Mouse (Mus musculus) stomach, postnatal 0 days (tissue): Measurements from ENCODE around the gene Crk. TPM values are rescaled to one million over a fixed set of nuclear protein-coding genes. Genes with fewer than 3 reads are reported as not detected.
A peak's percentile ranks its signal among the peaks of the same experiment; 100 is the strongest.
"Not testable (repeated sequence)": the region's sequence is repeated elsewhere in the genome, so short reads cannot be mapped to it uniquely, and the experiment has no call there.

ENCODE experiments used
- ATAC-seq: fragments of 200-750 bp; cut with Nextera tagmentation; 2 replicates; pipeline ENCODE4 v1.8.0; 2017; ENCODE audit not compliant: low FRiP score, low TSS enrichment
- DNase-seq: peaks from one replicate; pipeline ENCODE4 v3.0.0-alpha.2; 2016; ENCODE audit warnings: low spot score
- H3K27ac ChIP-seq: fragments of 300-500 bp; sonication (generic); replicated peaks from 2 replicates; pipeline ENCODE4 v1.5.1; 2014; ENCODE audit warnings: mild to moderate bottlenecking, control low read depth
- H3K27me3 ChIP-seq: fragments of 300-500 bp; sonication (generic); 2 replicates; pipeline ENCODE4 v1.6.1; 2014; ENCODE audit warnings: low read length; ENCODE audit not compliant: control insufficient read depth, insufficient read depth
- H3K36me3 ChIP-seq: fragments of 300-500 bp; sonication (generic); 2 replicates; pipeline ENCODE4 v1.6.1; 2014; ENCODE audit warnings: low read length, mixed read lengths; ENCODE audit not compliant: control insufficient read depth, insufficient read depth
- H3K4me1 ChIP-seq: fragments of 300-500 bp; sonication (generic); replicated peaks from 2 replicates; pipeline ENCODE4 v1.6.1; 2014; ENCODE audit warnings: antibody characterized with exemption; ENCODE audit not compliant: control insufficient read depth, insufficient read depth
- H3K4me2 ChIP-seq: fragments of 300-500 bp; sonication (generic); replicated peaks from 2 replicates; pipeline ENCODE4 v1.6.1; 2014; ENCODE audit warnings: low read depth, mild to moderate bottlenecking, control low read depth, moderate library complexity
- H3K4me3 ChIP-seq: fragments of 300-500 bp; sonication (generic); 2 replicates; pipeline ENCODE4 v1.5.1; 2014; ENCODE audit warnings: low read depth, low read length, control low read depth
- H3K9ac ChIP-seq: fragments of 300-500 bp; sonication (generic); 2 replicates; pipeline ENCODE4 v1.6.1; 2014; ENCODE audit warnings: mild to moderate bottlenecking, low read length, control low read depth, mixed read lengths
- H3K9me3 ChIP-seq: fragments of 300-500 bp; sonication (generic); 2 replicates; pipeline ENCODE4 v1.6.1; 2016; ENCODE audit warnings: low read length; ENCODE audit not compliant: control insufficient read depth
- CTCF ChIP-seq: IDR thresholded peaks from 2 replicates; pipeline ENCODE4 v1.5.1; 2016; ENCODE audit warnings: antibody characterized with exemption, low read depth, mild to moderate bottlenecking, moderate library complexity
- EP300 ChIP-seq: optimal IDR thresholded peaks from 2 replicates; pipeline ENCODE3; 2016; ENCODE audit warnings: antibody characterized with exemption
- WGBS: fragments of 180-500 bp; shearing (Covaris S2); extraction: QIAGEN DNeasy Blood & Tissue Kit; methylation state at CpG from one replicate; pipeline ENCODE4 v1.1.7; 2014; 5-methylcytosine and 5-hydroxymethylcytosine counted together
- polyA plus RNA-seq: library from polyadenylated mRNA; unstranded; fragments of >200 nt; fragmentation: Nextera tagmentation; extraction: Ambion mirVana; gene quantifications from 2 replicates; pipeline ENCODE4 v1.2.1, GENCODE M21; 2015

Gene Crk
- polyA plus RNA-seq, 1 experiment from 2014 or later, result 68.8 TPM

DNA sequence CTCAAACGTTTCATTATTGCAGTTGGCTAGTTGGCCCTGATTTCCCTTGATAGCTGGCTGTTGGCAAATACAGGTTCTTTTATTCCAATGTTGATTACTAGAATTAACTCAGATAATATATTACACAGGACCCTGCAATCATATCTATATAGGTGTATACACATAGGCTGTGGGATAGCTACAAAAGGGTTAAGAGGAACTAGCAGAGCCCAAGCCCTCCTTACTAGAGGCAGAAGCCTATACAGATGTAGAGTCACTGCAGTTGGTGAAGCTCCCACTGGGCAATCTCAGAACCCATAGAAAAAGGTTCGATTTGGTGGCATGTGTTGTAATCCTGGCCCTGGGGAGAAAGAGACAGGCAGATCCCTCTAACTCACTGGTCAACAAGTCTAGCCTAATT lies 48.1 kb downstream of the Crk start:
- Histone ChIP-seq H3K9ac (no peak overlapping the region), H3K4me3 (no peak overlapping the region), H3K4me1 (no peaks in the 10 kb centered on the region; the same call in 1 of the 2 replicates), H3K27me3 (no peaks in the 10 kb centered on the region), H3K27ac (no peak overlapping the region), H3K9me3 (no peaks in the 10 kb centered on the region), H3K4me2 (no peak overlapping the region), H3K36me3 (no peaks in the 10 kb centered on the region)
- ATAC-seq (no peak), DNase-seq (no peak)
- 59% methylated on average over 2 of the region's 2 CpGs for WGBS
- TF ChIP-seq CTCF (no peak), EP300 (no peak)

DNA sequence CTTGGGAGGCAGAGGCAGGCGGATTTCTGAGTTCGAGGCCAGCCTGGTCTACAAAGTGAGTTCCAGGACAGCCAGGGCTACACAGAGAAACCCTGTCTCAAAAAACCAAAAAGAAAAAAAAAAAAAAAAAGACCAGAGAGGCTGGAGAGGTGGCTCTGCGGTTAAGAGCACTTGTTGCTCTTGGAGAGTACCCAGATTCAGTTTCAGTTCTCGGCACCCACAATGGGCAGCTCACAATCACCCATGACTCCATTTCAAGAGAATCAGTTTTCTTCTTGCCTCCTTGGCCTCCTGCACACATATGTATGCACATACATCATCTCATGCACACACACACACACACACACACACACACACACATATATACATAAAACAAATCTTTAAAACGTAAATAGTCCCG lies 48.6 kb downstream of the Crk start:
- H3K27ac ChIP-seq, H3K4me1 ChIP-seq, H3K4me3 ChIP-seq, H3K9ac ChIP-seq, H3K36me3 ChIP-seq, H3K9me3 ChIP-seq, H3K4me2 ChIP-seq, H3K27me3 ChIP-seq, DNase-seq, ATAC-seq: not testable (repeated sequence)
- WGBS, result 87% methylated on average over 6 of the region's 6 CpGs

DNA sequence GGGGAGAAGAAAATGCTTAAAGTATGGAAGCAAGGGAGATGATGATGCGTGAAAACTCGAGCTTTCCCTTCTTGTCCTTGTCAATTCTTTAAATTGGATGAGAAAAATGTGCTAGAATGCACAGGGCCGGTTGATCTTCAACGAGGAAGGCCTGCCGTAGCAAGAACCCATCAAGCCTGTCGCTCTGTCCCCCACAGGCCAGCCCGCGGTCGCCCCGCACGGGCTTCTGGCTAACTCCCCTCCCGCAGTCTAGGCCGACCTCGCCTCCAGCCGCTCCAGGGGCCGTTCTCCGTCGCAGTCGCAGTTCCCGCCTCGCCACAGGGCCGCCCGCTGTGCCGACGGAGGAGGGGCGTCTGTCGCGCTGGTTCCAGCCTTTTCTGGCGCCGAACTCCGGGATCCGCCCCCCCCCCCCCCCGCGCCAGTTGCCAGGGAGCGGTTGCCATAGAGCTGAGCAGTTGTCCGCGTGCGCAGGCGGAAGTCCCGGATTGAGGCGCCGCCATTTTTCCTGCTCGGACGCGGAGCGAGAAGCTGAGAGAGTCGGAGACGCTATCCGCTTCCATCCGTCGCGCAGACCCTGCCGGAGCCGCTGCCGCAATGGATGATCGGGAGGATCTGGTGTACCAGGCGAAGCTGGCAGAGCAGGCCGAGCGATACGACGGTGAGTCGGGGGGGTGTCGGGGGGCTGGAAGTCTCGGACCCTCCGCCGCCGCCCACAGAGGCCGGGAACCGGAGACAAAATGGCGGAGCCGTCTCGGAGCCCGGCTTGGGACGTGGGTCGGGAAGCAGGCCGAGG lies 53.6 kb downstream of the Crk start, which contains the start of gene Ywhae:
Gene Ywhae, plus strand, starts transcription at position 436 of the 793 bp plus-strand sequence.
- WGBS, result under 1% methylated on average over 66 of the region's 76 CpGs
- Histone ChIP-seq H3K9me3 (no peaks in the 10 kb centered on the region), H3K36me3 (no peaks in the 10 kb centered on the region), H3K4me3 (peak within 1 kb of the TSS; percentile 95), H3K27me3 (no peaks in the 10 kb centered on the region), H3K27ac (peak within 1 kb of the TSS; percentile 98), H3K4me1 (peaks cover 4% of the 10 kb centered on the region), H3K9ac (peak within 1 kb of the TSS; percentile 98), H3K4me2 (peak within 1 kb of the TSS; percentile 84)
- TF ChIP-seq CTCF (peak; percentile 25; the same call in 1 of the 2 replicates), EP300 (peak; percentile 88)
- ATAC-seq (peak; percentile 92), DNase-seq (peak; percentile 98)

- peak; percentile 72 for ATAC-seq
- WGBS, result 1% methylated on average over 48 of the region's 52 CpGs
- peak overlapping the region; percentile 98 for H3K9ac ChIP-seq
- H3K27ac ChIP-seq, result peak overlapping the region; percentile 98
- peak overlapping the region; percentile 74 for H3K4me2 ChIP-seq
- no peaks in the 10 kb centered on the region for H3K27me3 ChIP-seq
- H3K4me3 ChIP-seq, result peak overlapping the region; percentile 95
- no peaks in the 10 kb centered on the region for H3K9me3 ChIP-seq
- H3K4me1 ChIP-seq, result peaks cover 4% of the 10 kb centered on the region
- TF ChIP-seq CTCF (peak; percentile 31), EP300 (peak; percentile 52)
- peak; percentile 84 for DNase-seq
- H3K36me3 ChIP-seq, result no peaks in the 10 kb centered on the region
Measured at GRCm38 (mm10) chr11:75733227-75733940, 54.3 kb downstream of the Crk start.

DNA sequence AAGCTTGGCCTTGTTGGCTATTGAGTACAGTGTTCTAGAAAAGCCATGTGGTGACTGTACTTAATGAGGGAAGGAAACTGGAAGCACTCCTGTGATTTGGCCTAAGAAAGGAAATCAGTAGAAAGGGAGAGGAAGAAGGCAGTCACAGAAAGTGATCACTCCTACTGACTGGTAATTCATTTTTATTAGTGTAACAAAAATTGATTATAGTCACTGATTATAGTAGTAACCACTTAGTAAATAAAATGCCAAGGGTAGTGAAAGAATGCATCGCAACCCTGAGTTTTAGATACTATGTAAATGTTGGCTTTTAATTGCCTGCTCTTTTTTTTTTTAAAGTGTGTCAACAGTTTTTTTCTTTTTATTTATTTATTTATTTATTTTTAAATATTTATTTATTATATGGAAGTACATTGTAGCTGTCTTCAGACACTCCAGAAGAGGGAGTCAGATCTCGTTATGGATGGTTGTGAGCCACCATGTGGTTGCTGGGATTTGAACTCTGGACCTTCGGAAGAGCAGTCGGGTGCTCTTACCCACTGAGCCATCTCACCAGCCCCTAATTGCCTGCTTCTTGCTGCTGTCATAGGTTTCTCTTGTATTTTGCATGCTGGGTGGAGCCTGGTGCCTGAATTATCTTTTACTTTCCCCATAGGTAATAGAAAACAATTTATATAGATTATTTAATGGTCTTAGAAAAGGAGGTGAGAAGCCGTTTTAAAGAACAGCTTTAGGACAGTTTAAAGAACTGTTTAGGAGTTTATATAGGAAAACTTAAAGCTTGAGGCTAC lies 56.6 kb downstream of the Crk start:
- Histone ChIP-seq H3K9ac (no peak overlapping the region), H3K9me3 (no peaks in the 10 kb centered on the region), H3K27ac (no peak overlapping the region), H3K4me1 (peaks cover 4% of the 10 kb centered on the region), H3K4me2 (peak overlapping the region; percentile 74; the same call in 1 of the 2 replicates), H3K36me3 (0 out of 2 replicates have a peak, but pooled peaks cover 3% of the 10 kb centered on the region), H3K27me3 (no peaks in the 10 kb centered on the region), H3K4me3 (no peak overlapping the region)
- DNase-seq (no peak), ATAC-seq (no peak)
- WGBS, result 67% methylated on average over 5 of the region's 5 CpGs
- TF ChIP-seq CTCF (no peak), EP300 (no peak)
